Mouse (Mus musculus): ENCODE results near the gene Fcamr.

- no peak for TF ChIP-seq CTCF (IDR thresholded peaks at IDR 0.05; ENCODE audit: low read depth, low read length)
- no peak for TF ChIP-seq POLR2AphosphoS5 (IDR thresholded peaks at IDR 0.05; ENCODE audit: insufficient replicate concordance, low read depth, low read length)
- TF ChIP-seq GATA1 (IDR thresholded peaks at IDR 0.05; ENCODE audit: borderline replicate concordance, low read length): no peak
- no peak for TF ChIP-seq TAL1 (conservative IDR thresholded peaks at IDR 0.05; ENCODE audit: low read depth, low read length)
Observed at GRCm38 (mm10) chr1:130787001-130787400, 13.7 kb upstream of the Fcamr start.
